Mouse (Mus musculus) hindbrain, postnatal 0 days (tissue): ENCODE measurements around the gene Fam222b. TPM values are rescaled to one million over a fixed set of nuclear protein-coding genes. Genes with fewer than 3 reads are reported as not detected.

Source experiments
- ATAC-seq: fragments of 200-750 bp; cut with Nextera tagmentation; 2 replicates; pipeline ENCODE4 v1.8.0; 2017; ENCODE audit warnings: mild to moderate bottlenecking, moderate TSS enrichment, moderate library complexity
- DNase-seq: peaks from one replicate; pipeline ENCODE4 v3.0.0-alpha.2; 2015; ENCODE audit warnings: low spot score
- H3K27ac ChIP-seq: fragments of 300-500 bp; sonication (generic); 2 replicates; pipeline ENCODE4 v1.5.1; 2014; ENCODE audit warnings: mild to moderate bottlenecking
- H3K27me3 ChIP-seq: fragments of 300-500 bp; sonication (generic); 2 replicates; pipeline ENCODE4 v1.6.1; 2014; ENCODE audit warnings: low read length, mixed read lengths; ENCODE audit not compliant: insufficient read depth
- H3K36me3 ChIP-seq: fragments of 300-500 bp; sonication (generic); 2 replicates; pipeline ENCODE4 v1.6.1; 2014; ENCODE audit warnings: low read length, mixed read lengths; ENCODE audit not compliant: insufficient read depth
- H3K4me1 ChIP-seq: fragments of 300-500 bp; sonication (generic); 2 replicates; pipeline ENCODE4 v1.6.1; 2014; ENCODE audit warnings: antibody characterized with exemption, low read length, mixed read lengths; ENCODE audit not compliant: insufficient read depth
- H3K4me2 ChIP-seq: fragments of 300-500 bp; sonication (generic); 2 replicates; pipeline ENCODE4 v1.6.1; 2014; ENCODE audit warnings: low read depth, mild to moderate bottlenecking, low read length, moderate library complexity, mixed read lengths
- H3K4me3 ChIP-seq: fragments of 300-500 bp; sonication (generic); 2 replicates; pipeline ENCODE4 v1.5.1; 2014; ENCODE audit warnings: low read length
- H3K9ac ChIP-seq: fragments of 300-500 bp; sonication (generic); replicated peaks from 2 replicates; pipeline ENCODE4 v1.6.1; 2014; ENCODE audit warnings: mild to moderate bottlenecking, low read length, moderate library complexity, mixed read lengths
- H3K9me3 ChIP-seq: fragments of 300-500 bp; sonication (generic); 2 replicates; pipeline ENCODE4 v1.6.1; 2016; ENCODE audit warnings: low read length, mixed read lengths
- CTCF ChIP-seq: IDR thresholded peaks from 2 replicates; pipeline ENCODE4 v1.5.1; 2016; ENCODE audit warnings: antibody characterized with exemption, control low read depth, low read depth
- WGBS: fragments of 180-500 bp; shearing (Covaris S2); extraction: QIAGEN DNeasy Blood & Tissue Kit; methylation state at CpG from one replicate; pipeline ENCODE4 v1.1.7; 2014; 5-methylcytosine and 5-hydroxymethylcytosine counted together
- polyA plus RNA-seq: library from polyadenylated mRNA; unstranded; fragments of >200 nt; fragmentation: Nextera tagmentation; extraction: Ambion mirVana; gene quantifications from 2 replicates; pipeline ENCODE4 v1.2.1, GENCODE M21; 2015
- total RNA-seq: library from RNA; depleted of rRNA; stranded (reverse); fragments of >200 nt; gene quantifications from 2 replicates; pipeline ENCODE4 v1.2.3, GENCODE M21; 2014

Fam222b gene
- total and polyA plus RNA-seq, 2 experiments from 2014 or later: 22.9 to 32.6 TPM

DNA sequence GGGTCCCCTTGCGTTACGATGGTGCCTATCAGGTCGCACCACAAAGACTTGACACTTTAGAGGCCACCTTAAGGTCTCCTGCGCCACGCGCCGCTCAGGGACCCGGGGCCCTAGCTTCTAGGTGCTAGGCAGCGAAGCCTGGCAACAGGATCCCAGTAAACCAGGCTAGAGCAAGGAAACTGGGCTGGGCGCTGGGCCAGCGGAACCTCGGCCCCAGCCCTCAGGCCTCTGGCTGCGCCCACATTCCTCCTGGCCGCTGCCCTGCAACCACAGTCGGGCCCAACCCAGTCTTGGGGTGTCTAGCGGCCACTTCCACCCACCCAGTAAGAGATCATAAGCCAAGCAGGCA lies 71.3 kb downstream of the Fam222b start:
- Histone ChIP-seq H3K4me3 (peak overlapping the region; percentile 98), H3K9me3 (no peaks in the 10 kb centered on the region), H3K9ac (peak overlapping the region; percentile 100), H3K27ac (peak overlapping the region; percentile 98), H3K36me3 (peaks cover 5% of the 10 kb centered on the region), H3K4me1 (peaks cover 19% of the 10 kb centered on the region), H3K4me2 (peak overlapping the region; percentile 82), H3K27me3 (no peaks in the 10 kb centered on the region)
- 2% methylated on average over 16 of the region's 16 CpGs for WGBS
- ATAC-seq: peak; percentile 25
- TF ChIP-seq CTCF: no peak
- DNase-seq: peak; percentile 67

DNA sequence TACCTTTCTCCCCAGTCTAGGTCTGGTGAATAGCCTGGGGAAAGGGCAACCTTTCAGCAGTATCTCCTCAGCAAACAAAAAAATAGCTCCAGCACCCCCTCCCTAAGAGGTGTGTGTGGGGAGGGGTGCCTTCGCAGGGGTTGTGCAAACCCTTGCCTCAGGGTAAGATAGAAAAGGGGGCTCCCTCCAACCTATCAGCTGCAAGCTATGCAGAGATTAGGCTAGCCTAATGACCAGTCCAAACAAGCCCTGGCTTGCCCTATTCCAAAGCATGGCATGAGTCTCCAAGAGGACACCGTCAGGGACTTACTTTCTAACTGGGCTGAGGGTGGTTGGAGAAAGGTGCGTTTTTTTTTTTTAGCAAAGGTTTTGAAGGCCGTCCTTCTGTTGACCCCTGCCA lies 71.7 kb downstream of the Fam222b start:
- ATAC-seq: no peak
- H3K36me3 ChIP-seq: peaks cover under 1% of the 10 kb centered on the region; the same call in 1 of the 2 replicates
- peak overlapping the region; percentile 82 for H3K4me2 ChIP-seq
- WGBS: 55% methylated on average over 4 of the region's 4 CpGs
- peak overlapping the region; percentile 100 for H3K9ac ChIP-seq
- peaks cover 19% of the 10 kb centered on the region for H3K4me1 ChIP-seq
- no peak for DNase-seq
- TF ChIP-seq CTCF: no peak
- peak overlapping the region; percentile 98 for H3K27ac ChIP-seq
- H3K4me3 ChIP-seq: peak overlapping the region; percentile 98
- H3K9me3 ChIP-seq: no peaks in the 10 kb centered on the region
- H3K27me3 ChIP-seq: no peaks in the 10 kb centered on the region

- Histone ChIP-seq H3K9me3 (no peaks in the 10 kb centered on the region), H3K27me3 (no peaks in the 10 kb centered on the region), H3K4me3 (no peak overlapping the region), H3K36me3 (no peaks in the 10 kb centered on the region), H3K4me2 (no peak overlapping the region), H3K9ac (no peak overlapping the region), H3K27ac (peak overlapping the region; percentile 98; the same call in 1 of the 2 replicates), H3K4me1 (peaks cover 19% of the 10 kb centered on the region)
- TF ChIP-seq CTCF: no peak
- 79% methylated on average over 6 of the region's 6 CpGs for WGBS
- DNase-seq: no peak
- ATAC-seq: no peak
Measured at GRCm38 (mm10) chr11:78166640-78167039, 72.2 kb downstream of the Fam222b start.

- Histone ChIP-seq H3K9ac (no peak overlapping the region), H3K4me3 (no peak overlapping the region), H3K27ac (no peak overlapping the region), H3K4me1 (peaks cover 19% of the 10 kb centered on the region), H3K9me3 (no peaks in the 10 kb centered on the region), H3K27me3 (no peaks in the 10 kb centered on the region), H3K4me2 (no peak overlapping the region), H3K36me3 (no peaks in the 10 kb centered on the region)
- no peak for ATAC-seq
- no peak for DNase-seq
- WGBS: 85% methylated on average over 14 of the region's 14 CpGs
- no peak for TF ChIP-seq CTCF
Measured at GRCm38 (mm10) chr11:78167257-78167959, 72.9 kb downstream of the Fam222b start.

DNA sequence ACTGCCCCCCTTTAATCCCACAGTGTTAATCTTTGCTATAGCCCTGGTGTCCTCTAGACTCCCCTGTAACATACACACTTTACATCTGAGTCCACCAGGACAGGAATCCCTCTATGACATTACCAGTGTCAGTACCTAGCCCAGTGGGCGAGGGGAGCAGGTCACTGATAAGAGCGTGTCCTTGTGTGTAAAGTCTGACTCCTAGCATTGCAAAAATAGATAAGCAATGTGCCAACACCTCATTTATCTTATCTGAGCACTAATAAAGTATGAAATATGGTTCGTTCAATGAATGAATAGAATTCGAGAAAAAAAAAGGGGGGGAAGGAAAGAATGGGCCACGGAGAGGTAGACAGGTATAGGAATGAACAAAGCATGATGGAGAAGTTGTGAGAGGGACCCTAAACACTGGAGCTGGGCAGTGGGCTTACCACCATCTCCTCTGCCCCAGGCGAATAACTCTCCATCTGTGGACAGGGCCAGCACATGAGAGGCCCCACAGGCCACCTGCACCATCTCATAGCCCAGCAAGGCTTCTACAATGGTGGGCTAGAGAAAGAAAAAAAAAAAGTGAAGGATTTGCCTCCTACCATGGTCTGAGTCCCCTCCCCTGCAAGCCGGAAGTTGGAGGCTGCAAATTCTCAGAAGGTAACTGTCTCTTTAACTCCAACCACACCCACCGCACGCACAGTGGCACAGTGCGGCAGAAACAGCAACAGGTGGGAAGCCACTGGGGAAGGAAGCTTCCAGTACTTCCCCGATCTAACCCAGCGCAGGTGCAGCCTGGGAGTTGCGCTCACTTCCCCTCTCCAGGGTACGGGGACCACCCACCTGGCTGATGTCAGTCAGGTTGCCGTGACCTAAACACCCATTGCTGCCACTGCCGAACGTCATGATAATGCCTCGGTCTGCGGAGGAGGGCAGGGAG lies 74.3 kb downstream of the Fam222b start:
- no peak overlapping the region for H3K27ac ChIP-seq
- TF ChIP-seq CTCF: no peak
- no peaks in the 10 kb centered on the region for H3K9me3 ChIP-seq
- 0 out of 2 replicates have a peak, but pooled peaks cover 6% of the 10 kb centered on the region for H3K4me1 ChIP-seq
- ATAC-seq (no peak), DNase-seq (no peak)
- WGBS: 58% methylated on average over 19 of the region's 19 CpGs
- no peak overlapping the region for H3K4me3 ChIP-seq
- no peak overlapping the region for H3K4me2 ChIP-seq
- H3K36me3 ChIP-seq: no peaks in the 10 kb centered on the region
- no peak overlapping the region for H3K9ac ChIP-seq
- H3K27me3 ChIP-seq: no peaks in the 10 kb centered on the region

- no peaks in the 10 kb centered on the region for H3K27me3 ChIP-seq
- H3K9ac ChIP-seq: no peak overlapping the region
- no peak overlapping the region for H3K4me3 ChIP-seq
- ATAC-seq (no peak), DNase-seq (no peak)
- 0 out of 2 replicates have a peak, but pooled peaks cover 6% of the 10 kb centered on the region for H3K4me1 ChIP-seq
- H3K27ac ChIP-seq: no peak overlapping the region
- no peaks in the 10 kb centered on the region for H3K36me3 ChIP-seq
- WGBS: 95% methylated on average over 15 of the region's 15 CpGs
- no peaks in the 10 kb centered on the region for H3K9me3 ChIP-seq
- no peak for TF ChIP-seq CTCF
- no peak overlapping the region for H3K4me2 ChIP-seq
Measured at GRCm38 (mm10) chr11:78170306-78170705, 75.8 kb downstream of the Fam222b start.
